Mouse (Mus musculus): ENCODE measurements around the gene Myh7b. TPM values are rescaled to one million over a fixed set of nuclear protein-coding genes. Genes with fewer than 3 reads are reported as not detected.
A peak's percentile ranks its signal among the peaks of the same experiment; 100 is the strongest.

The Myh7b gene
- polyA plus RNA-seq, 1 experiment from 2014 or later = 0.59 TPM

DNA sequence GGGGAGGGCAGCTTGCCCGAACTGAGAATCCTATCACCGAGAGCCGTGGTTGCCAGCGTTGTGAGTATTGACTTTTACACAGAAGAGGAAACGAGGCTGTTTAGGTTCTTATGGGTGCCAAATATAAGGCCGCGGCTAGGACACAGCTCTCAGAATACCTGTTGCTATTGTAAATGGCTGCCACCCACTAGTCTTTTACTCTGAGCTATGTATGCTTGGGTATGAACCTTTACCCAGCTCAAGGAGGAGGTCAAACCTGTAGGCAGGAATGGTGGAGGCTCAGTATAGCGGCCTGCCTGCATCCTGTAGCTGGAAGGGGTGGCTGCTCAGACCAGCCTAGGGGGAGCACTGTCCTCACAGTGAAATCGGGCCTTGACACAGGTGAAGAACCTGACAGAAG, 17.1 kb downstream of the Myh7b start:
- Histone ChIP-seq H3K27ac (replicated peaks) (no peak overlapping the region), H3K4me1 (peaks cover 13% of the 10 kb centered on the region), H3K36me3 (peaks cover 8% of the 10 kb centered on the region; the same call in 1 of the 2 replicates), H3K4me3 (no peak overlapping the region), H3K9me3 (no peaks in the 10 kb centered on the region), H3K9ac (replicated peaks) (no peak overlapping the region), H3K4me2 (replicated peaks) (no peak overlapping the region), H3K27me3 (peaks cover 45% of the 10 kb centered on the region)
- ATAC-seq (replicated peaks) = no peak
- 85% methylated on average over 9 of the region's 9 CpGs for WGBS

DNA sequence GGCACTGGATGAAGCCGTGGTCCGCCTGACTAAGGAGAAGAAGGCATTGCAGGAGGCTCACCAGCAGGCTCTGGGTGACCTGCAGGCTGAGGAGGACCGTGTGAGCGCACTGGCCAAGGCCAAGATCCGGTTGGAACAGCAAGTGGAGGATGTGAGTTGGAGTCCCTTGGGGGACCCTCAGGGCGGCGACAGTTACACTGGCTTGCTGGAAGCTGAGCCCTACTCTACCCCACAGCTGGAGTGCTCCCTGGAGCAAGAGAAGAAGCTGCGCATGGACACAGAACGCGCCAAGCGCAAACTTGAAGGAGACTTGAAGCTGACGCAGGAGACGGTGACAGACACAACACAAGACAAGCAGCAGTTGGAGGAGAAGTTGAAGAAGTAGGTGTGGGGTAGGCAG, 17.5 kb downstream of the Myh7b start:
- Histone ChIP-seq H3K9ac (replicated peaks) (no peak overlapping the region), H3K4me2 (replicated peaks) (no peak overlapping the region)

DNA sequence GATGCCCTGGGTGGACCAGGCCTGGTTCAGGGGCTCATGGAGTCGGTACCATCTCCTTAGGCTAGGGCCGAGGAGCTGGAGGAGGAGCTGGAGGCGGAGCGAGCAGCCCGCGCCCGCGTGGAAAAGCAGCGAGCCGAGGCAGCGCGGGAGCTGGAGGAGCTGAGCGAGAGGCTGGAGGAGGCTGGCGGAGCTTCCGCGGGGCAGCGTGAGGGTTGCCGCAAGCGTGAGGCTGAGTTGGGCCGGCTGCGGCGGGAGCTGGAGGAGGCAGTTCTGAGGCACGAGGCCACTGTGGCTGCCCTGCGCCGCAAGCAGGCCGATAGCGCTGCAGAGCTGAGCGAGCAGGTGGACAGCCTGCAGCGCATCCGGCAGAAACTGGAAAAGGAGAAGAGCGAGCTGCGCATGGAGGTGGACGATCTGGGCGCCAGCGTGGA, 18.2 kb downstream of the Myh7b start:
- H3K4me3 ChIP-seq = peak overlapping the region; percentile 47
- H3K4me2 ChIP-seq (replicated peaks) = peak overlapping the region; percentile 88
- H3K4me1 ChIP-seq = peaks cover 13% of the 10 kb centered on the region
- H3K36me3 ChIP-seq = peaks cover 19% of the 10 kb centered on the region
- peaks cover 45% of the 10 kb centered on the region for H3K27me3 ChIP-seq
- H3K9ac ChIP-seq (replicated peaks) = peak overlapping the region; percentile 55
- ATAC-seq (replicated peaks) = peak; percentile 68
- WGBS = under 1% methylated on average over 35 of the region's 35 CpGs
- no peaks in the 10 kb centered on the region for H3K9me3 ChIP-seq
- H3K27ac ChIP-seq (replicated peaks) = no peak overlapping the region

More for the DNA sequence above, 17.5 kb downstream of the Myh7b start:
- no peak overlapping the region for H3K27ac ChIP-seq (replicated peaks)
- H3K27me3 ChIP-seq = peaks cover 45% of the 10 kb centered on the region
- no peak overlapping the region for H3K4me3 ChIP-seq
- WGBS = 82% methylated on average over 13 of the region's 13 CpGs
- H3K36me3 ChIP-seq = peaks cover 12% of the 10 kb centered on the region; the same call in 1 of the 2 replicates
- ATAC-seq (replicated peaks) = no peak
- H3K4me1 ChIP-seq = peaks cover 13% of the 10 kb centered on the region
- H3K9me3 ChIP-seq = no peaks in the 10 kb centered on the region

DNA sequence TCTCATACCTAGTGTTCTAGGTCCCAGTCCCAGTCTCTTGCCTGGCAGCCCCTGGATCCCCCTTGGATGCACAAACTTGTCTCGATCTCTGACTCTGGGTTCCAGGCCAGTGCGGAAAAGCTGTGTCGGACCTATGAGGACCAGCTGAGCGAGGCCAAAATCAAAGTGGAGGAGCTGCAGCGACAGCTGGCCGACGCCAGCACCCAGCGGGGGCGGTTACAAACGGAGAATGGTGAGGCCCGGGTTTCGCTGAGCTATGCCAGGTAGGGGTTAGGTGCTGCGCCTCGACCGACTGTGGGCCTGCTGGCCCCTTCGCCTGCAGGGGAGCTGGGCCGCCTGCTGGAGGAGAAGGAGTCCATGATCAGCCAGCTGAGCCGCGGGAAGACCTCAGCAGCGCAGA, 19.1 kb downstream of the Myh7b start:
- Histone ChIP-seq H3K9me3 (no peaks in the 10 kb centered on the region), H3K4me1 (peaks cover 13% of the 10 kb centered on the region), H3K27me3 (peaks cover 45% of the 10 kb centered on the region), H3K4me3 (no peak overlapping the region), H3K27ac (replicated peaks) (no peak overlapping the region), H3K9ac (replicated peaks) (no peak overlapping the region), H3K4me2 (replicated peaks) (no peak overlapping the region), H3K36me3 (peaks cover 28% of the 10 kb centered on the region)
- WGBS = 32% methylated on average over 20 of the region's 20 CpGs
- no peak for ATAC-seq (replicated peaks)

DNA sequence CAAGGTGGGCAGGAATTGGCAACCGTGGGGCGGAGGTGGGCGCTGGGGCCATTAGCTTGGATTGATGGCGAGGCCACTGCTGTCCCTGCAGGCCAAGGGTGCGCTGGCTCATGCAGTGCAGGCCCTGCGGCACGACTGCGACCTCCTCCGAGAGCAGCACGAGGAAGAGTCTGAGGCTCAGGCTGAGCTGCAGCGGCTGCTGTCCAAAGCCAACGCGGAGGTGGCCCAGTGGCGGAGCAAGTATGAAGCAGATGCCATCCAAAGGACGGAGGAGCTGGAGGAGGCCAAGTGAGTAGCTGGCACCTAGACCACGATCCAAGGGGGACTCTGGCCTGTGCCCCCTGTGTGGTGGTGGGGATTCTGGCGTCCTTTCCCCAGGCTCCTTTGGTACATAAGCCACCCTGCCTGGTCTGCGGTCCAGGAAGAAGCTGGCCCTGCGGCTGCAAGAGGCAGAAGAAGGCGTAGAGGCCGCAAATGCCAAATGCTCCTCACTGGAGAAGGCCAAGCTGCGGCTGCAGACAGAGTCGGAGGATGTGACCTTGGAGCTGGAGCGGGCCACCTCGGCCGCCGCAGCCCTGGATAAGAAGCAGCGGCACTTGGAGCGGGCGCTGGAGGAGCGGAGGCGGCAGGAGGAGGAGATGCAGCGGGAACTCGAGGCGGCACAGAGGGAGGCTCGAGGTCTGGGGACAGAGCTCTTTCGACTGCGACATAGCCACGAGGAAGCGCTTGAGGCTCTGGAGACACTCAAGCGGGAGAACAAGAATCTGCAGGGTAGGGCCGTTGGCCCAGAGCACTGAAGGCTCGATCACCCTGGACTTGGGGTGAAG, 19.8 kb downstream of the Myh7b start:
- peaks cover 45% of the 10 kb centered on the region for H3K27me3 ChIP-seq
- no peak overlapping the region for H3K27ac ChIP-seq (replicated peaks)
- WGBS = 25% methylated on average over 43 of the region's 43 CpGs
- peaks cover 13% of the 10 kb centered on the region for H3K4me1 ChIP-seq
- peaks cover 35% of the 10 kb centered on the region for H3K36me3 ChIP-seq
- H3K9ac ChIP-seq (replicated peaks) = no peak overlapping the region
- H3K4me3 ChIP-seq = no peak overlapping the region
- H3K4me2 ChIP-seq (replicated peaks) = no peak overlapping the region
- ATAC-seq (replicated peaks) = no peak
- H3K9me3 ChIP-seq = no peaks in the 10 kb centered on the region

DNA sequence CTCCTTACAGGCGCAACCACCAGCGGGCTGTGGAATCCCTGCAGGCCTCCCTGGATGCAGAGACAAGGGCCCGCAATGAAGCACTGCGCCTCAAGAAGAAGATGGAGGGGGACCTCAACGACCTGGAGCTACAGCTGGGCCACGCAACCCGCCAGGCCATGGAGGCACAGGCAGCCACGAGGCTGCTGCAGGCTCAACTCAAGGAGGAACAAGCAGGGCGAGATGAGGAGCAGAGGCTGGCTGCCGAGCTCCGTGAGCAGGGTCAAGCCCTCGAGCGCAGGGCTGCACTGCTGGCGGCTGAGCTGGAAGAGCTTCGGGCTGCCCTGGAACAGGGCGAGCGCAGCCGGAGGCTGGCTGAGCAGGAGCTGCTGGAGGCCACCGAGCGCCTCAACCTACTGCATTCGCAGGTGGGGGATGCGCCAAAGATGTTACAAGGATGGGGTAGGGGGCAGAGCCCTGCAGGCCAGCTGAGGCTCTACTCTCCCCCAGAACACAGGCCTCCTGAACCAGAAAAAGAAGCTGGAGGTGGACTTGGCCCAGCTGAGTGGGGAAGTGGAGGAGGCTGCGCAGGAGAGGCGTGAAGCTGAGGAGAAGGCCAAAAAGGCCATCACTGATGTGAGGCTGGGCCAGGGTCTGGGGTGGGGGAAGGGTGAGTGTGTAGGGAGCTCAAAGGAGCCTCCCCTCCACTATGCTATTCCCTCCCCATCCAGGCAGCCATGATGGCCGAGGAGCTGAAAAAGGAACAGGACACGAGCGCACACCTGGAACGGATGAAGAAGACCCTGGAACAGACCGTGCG, 21.3 kb downstream of the Myh7b start:
- Histone ChIP-seq H3K36me3 (peaks cover 49% of the 10 kb centered on the region), H3K27ac (replicated peaks) (no peak overlapping the region), H3K4me3 (no peak overlapping the region), H3K9me3 (no peaks in the 10 kb centered on the region), H3K4me1 (peaks cover 13% of the 10 kb centered on the region), H3K27me3 (peaks cover 45% of the 10 kb centered on the region), H3K4me2 (replicated peaks) (no peak overlapping the region), H3K9ac (replicated peaks) (no peak overlapping the region)
- 72% methylated on average over 30 of the region's 30 CpGs for WGBS
- no peak for ATAC-seq (replicated peaks)

DNA sequence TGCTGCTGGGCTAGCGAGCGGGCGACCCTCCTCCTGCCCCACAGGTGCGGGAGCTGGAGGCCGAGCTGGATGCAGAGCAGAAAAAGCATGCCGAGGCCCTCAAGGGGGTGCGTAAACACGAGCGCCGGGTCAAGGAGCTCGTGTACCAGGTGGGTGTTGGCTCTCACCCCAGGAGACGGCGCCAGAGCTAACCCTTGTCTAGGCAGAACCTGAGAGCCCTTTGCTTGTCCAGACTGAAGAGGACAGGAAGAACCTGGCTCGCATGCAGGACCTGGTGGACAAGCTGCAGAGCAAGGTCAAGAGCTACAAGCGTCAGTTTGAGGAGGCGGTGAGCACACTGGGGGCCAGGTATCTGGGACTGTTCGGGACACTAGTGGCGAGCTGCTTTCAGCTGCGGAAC, 22.1 kb downstream of the Myh7b start:
- Histone ChIP-seq H3K4me1 (peaks cover 13% of the 10 kb centered on the region), H3K4me2 (replicated peaks) (no peak overlapping the region), H3K9me3 (no peaks in the 10 kb centered on the region), H3K27me3 (peaks cover 38% of the 10 kb centered on the region), H3K9ac (replicated peaks) (no peak overlapping the region), H3K27ac (replicated peaks) (no peak overlapping the region), H3K4me3 (no peak overlapping the region), H3K36me3 (peaks cover 57% of the 10 kb centered on the region)
- no peak for ATAC-seq (replicated peaks)
- WGBS = 70% methylated on average over 19 of the region's 19 CpGs

DNA sequence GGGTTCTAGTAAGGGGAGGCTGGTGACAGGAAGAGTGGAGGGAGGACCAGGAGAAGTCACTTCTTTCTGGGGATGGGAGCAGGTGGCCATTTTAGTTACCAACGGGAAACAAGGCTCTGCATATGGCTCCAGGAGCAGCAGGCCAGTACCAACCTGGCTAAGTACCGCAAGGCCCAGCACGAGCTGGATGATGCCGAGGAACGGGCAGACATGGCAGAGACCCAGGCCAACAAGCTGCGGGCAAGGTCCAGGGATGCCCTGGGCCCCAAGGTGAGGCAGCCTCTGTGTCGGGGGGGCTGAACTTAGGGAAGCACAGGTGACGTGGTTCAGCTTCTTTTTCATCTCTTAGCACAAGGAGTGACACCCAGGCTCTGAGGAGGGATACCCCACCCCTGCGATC, 22.7 kb downstream of the Myh7b start:
- no peak for ATAC-seq (replicated peaks)
- Histone ChIP-seq H3K9ac (replicated peaks) (no peak overlapping the region), H3K27ac (replicated peaks) (no peak overlapping the region), H3K4me3 (no peak overlapping the region), H3K36me3 (peaks cover 62% of the 10 kb centered on the region), H3K9me3 (no peaks in the 10 kb centered on the region), H3K4me1 (peaks cover 11% of the 10 kb centered on the region), H3K27me3 (peaks cover 31% of the 10 kb centered on the region), H3K4me2 (replicated peaks) (no peak overlapping the region)
- WGBS = 89% methylated on average over 9 of the region's 9 CpGs

DNA sequence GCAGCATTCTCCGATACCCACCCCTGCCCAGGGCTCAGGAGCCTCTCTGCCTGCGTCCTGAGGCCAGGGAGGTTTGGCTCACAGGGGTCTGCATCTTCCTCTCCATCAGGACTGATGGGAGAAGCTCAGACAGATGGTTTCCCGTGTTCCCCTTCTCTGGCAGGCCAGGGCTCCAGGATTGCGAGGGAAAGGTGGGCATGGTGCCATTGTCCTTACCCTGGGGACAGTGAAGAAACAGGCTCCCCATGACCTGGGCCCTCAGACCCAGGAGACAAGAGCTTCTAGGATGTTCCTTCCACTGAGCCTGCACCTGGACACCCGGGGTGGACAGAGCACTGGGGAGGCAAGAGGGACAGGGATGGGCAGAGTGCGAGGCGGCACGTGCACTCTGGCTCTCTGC, 23.6 kb downstream of the Myh7b start:
- H3K27ac ChIP-seq (replicated peaks) = no peak overlapping the region
- H3K9me3 ChIP-seq = no peaks in the 10 kb centered on the region
- H3K9ac ChIP-seq (replicated peaks) = no peak overlapping the region
- H3K36me3 ChIP-seq = peaks cover 67% of the 10 kb centered on the region
- peaks cover 28% of the 10 kb centered on the region for H3K27me3 ChIP-seq
- no peak overlapping the region for H3K4me2 ChIP-seq (replicated peaks)
- 86% methylated on average over 8 of the region's 8 CpGs for WGBS
- no peak for ATAC-seq (replicated peaks)
- peaks cover 2% of the 10 kb centered on the region for H3K4me1 ChIP-seq
- H3K4me3 ChIP-seq = no peak overlapping the region

DNA sequence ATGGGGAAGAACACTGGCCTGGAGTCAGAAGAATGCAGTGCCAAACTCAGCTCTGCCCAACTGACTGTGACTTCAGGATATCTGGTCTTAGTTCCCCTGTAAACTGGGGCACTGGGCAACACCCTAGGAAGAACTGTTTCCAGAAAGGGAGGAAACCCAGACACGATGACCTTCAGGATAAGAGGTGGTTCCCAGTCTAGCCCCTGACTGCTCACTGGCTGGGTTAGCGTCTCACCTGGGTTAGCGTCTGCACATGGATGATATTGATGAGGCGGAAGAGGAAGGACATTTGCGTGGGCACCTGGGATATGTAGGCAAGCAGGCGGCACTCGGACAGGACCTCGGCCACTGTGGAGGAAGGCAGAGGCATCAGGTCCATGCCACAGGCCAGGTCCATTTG, 24.9 kb downstream of the Myh7b start:
- ATAC-seq (replicated peaks) = no peak
- H3K4me2 ChIP-seq (replicated peaks) = no peak overlapping the region
- no peak overlapping the region for H3K4me3 ChIP-seq
- peaks cover 77% of the 10 kb centered on the region for H3K36me3 ChIP-seq
- no peaks in the 10 kb centered on the region for H3K9me3 ChIP-seq
- H3K4me1 ChIP-seq = peaks cover 7% of the 10 kb centered on the region; the same call in 1 of the 2 replicates
- peaks cover 14% of the 10 kb centered on the region for H3K27me3 ChIP-seq
- H3K27ac ChIP-seq (replicated peaks) = no peak overlapping the region
- 94% methylated on average over 8 of the region's 8 CpGs for WGBS
- H3K9ac ChIP-seq (replicated peaks) = no peak overlapping the region

DNA sequence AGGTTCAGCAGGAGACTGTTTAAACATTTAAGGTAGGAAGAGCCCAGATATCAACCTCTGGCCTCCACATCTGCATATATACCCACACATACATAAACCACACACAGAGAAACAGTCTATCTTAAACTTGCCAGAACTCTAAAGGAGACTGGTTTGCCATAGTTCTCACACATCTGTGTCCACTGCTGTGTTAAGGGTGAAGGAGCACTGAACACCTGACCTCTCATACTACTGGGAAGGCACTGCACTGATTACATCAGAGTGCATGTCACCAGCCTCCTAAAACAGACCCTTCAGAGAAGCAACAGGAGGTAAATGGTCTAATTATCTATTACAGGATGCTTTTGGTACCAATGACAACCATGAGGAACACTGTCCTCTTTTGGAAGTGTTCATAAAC, 25.9 kb downstream of the Myh7b start:
- peaks cover 82% of the 10 kb centered on the region for H3K36me3 ChIP-seq
- H3K4me2 ChIP-seq (replicated peaks) = no peak overlapping the region
- peaks cover 15% of the 10 kb centered on the region; the same call in 1 of the 2 replicates for H3K4me1 ChIP-seq
- H3K27me3 ChIP-seq = peaks cover 5% of the 10 kb centered on the region; the same call in 1 of the 2 replicates
- H3K9me3 ChIP-seq = no peaks in the 10 kb centered on the region
- no peak for ATAC-seq (replicated peaks)
- H3K9ac ChIP-seq (replicated peaks) = no peak overlapping the region
- H3K27ac ChIP-seq (replicated peaks) = no peak overlapping the region
- H3K4me3 ChIP-seq = no peak overlapping the region

DNA sequence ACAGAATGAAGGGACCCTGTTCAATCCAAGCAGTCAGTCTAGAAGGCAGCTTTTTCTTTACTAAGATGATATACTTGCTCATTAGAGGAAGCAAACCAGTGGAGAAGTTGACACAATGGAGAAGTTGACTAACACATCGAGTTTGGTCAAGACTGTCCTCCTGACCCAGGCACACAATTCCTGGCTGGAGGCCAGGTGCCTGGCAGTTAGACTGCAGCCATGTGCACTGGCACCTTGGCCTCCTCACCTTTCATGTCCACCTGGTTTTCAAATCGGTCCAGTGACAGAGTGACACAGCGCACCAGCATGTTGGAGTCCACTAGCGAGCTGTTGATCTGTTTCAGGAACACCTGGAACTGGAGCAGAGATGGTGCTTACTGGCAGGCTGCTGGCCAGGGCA, 26.4 kb downstream of the Myh7b start:
- ATAC-seq (replicated peaks) = no peak
- H3K9me3 ChIP-seq = no peaks in the 10 kb centered on the region
- H3K27ac ChIP-seq (replicated peaks) = no peak overlapping the region
- H3K27me3 ChIP-seq = no peaks in the 10 kb centered on the region
- peaks cover 85% of the 10 kb centered on the region for H3K36me3 ChIP-seq
- 93% methylated on average over 4 of the region's 4 CpGs for WGBS
- peaks cover 15% of the 10 kb centered on the region; the same call in 1 of the 2 replicates for H3K4me1 ChIP-seq
- H3K9ac ChIP-seq (replicated peaks) = no peak overlapping the region
- H3K4me3 ChIP-seq = no peak overlapping the region
- no peak overlapping the region for H3K4me2 ChIP-seq (replicated peaks)
